Mouse (Mus musculus) testis, adult 2 months (tissue): Measurements from ENCODE around the gene Lipo1.
"Not testable (repeated sequence)": the region's sequence is repeated elsewhere in the genome, so short reads cannot be mapped to it uniquely, and the experiment has no call there.

Experiments
- CTCF ChIP-seq: fragments of 200-500 bp; IDR thresholded peaks from 2 replicates; pipeline ENCODE4 v1.5.1; 2012; ENCODE audit warnings: low read depth, mild to moderate bottlenecking, inconsistent platforms, low read length, moderate library complexity; ENCODE audit not compliant: control insufficient read depth, insufficient read depth, insufficient replicate concordance
- POLR2A ChIP-seq: fragments of 200-500 bp; IDR thresholded peaks from 2 replicates; pipeline ENCODE4 v1.6.1; 2012; ENCODE audit warnings: low read depth, mild to moderate bottlenecking, inconsistent platforms, low read length, moderate library complexity; ENCODE audit not compliant: control insufficient read depth

DNA sequence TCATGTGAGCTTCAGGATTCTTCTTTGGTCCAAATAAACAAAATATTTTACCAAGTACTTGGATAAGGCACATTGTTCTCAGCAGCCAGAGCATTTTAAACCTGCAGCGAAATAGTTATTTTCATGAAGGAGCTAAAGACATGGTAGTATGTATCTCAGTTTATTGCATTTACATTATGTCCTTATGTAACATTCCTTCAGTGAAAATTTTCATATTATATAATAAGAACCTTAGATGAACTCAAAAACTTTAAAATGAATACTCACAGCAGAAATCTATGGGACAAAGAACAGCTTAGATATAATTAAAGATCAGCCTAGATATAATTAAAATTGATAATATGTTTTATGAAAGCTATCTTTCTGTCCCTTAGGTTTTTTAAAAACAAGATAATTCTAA is 36.0 kb downstream of the Lipo1 start, which contains the start of gene Lipo2:
- TF ChIP-seq CTCF, POLR2A: not testable (repeated sequence)
